Mouse (Mus musculus) lung, postnatal 0 days (tissue): ENCODE data around the gene Camk2n1.

Experiments used
- CTCF ChIP-seq: IDR thresholded peaks from 2 replicates; pipeline ENCODE4 v1.5.1; 2016; ENCODE audit warnings: antibody characterized with exemption, mild to moderate bottlenecking
- EP300 ChIP-seq: IDR thresholded peaks from 2 replicates; pipeline ENCODE4 v1.6.1; 2016; ENCODE audit warnings: antibody characterized with exemption, mild to moderate bottlenecking, control low read depth

GRCm38 (mm10) chr4:138449636-138450314, 4.3 kb upstream of the Camk2n1 start:
- no peak for TF ChIP-seq CTCF
- no peak for TF ChIP-seq EP300
